Mouse (Mus musculus) gastrocnemius, postnatal 10 days (tissue): ENCODE data around the gene Gm382. TPM values are rescaled to one million over a fixed set of nuclear protein-coding genes. Genes with fewer than 3 reads are reported as not detected.

Source experiments
- DNase-seq: peaks from one replicate; pipeline ENCODE4 v3.0.0; 2021; ENCODE audit warnings: mixed read lengths
- long read RNA-seq, 2 experiments: library from polyadenylated mRNA; stranded (forward); transcript quantifications; one replicate each; pipeline ENCODE4 v2.0.0; 2021
- total RNA-seq, 2 experiments: library from RNA; stranded (reverse); gene quantifications; 2 replicates each; pipeline ENCODE4 v1.2.3; 2021

The Gm382 gene
- not detected for total RNA-seq
- long read RNA-seq, experiment 1: 0 reads
- long read RNA-seq, experiment 2: 0 reads

- DNase-seq: no peak
These were observed at the start of gene Gm382 for GRCm38 (mm10) chrX:127039672-127040071. Gm382 (plus strand) TSS chrX:127039972.

- no peak for DNase-seq
These were observed 30.4 kb downstream of the Gm382 start for GRCm38 (mm10) chrX:127070179-127070578.

- DNase-seq: no peak
These were observed 51.5 kb downstream of the Gm382 start for GRCm38 (mm10) chrX:127091282-127091681.

- no peak for DNase-seq
These were observed 53.3 kb downstream of the Gm382 start for GRCm38 (mm10) chrX:127093036-127093435.

- DNase-seq: no peak
These were observed 54.2 kb downstream of the Gm382 start for GRCm38 (mm10) chrX:127093961-127094360.

GRCm38 (mm10) chrX:127104341-127104740 lies 64.6 kb downstream of the Gm382 start:
- no peak for DNase-seq

Other genes with a start within 250 kb of the Gm382 start
- gene 4932411N23Rik, start 224.1 kb upstream of the Gm382 start, total RNA-seq: not detected